Mouse (Mus musculus) intestine, embryonic 15.5 days (tissue): ENCODE results near the gene Snx3. TPM values are rescaled to one million over a fixed set of nuclear protein-coding genes. Genes with fewer than 3 reads are reported as not detected.

Source experiments
- ATAC-seq: fragments of 200-750 bp; cut with Nextera tagmentation; 2 replicates; pipeline ENCODE4 v1.8.0; 2017; ENCODE audit warnings: moderate TSS enrichment, moderate library complexity
- H3K27ac ChIP-seq: fragments of 300-500 bp; sonication (generic); 2 replicates; pipeline ENCODE4 v1.5.1; 2015; ENCODE audit warnings: mild to moderate bottlenecking, inconsistent platforms
- H3K27me3 ChIP-seq: fragments of 300-500 bp; sonication (generic); replicated peaks from 2 replicates; pipeline ENCODE4 v1.6.1; 2015; ENCODE audit warnings: inconsistent platforms
- H3K36me3 ChIP-seq: fragments of 300-500 bp; sonication (generic); 2 replicates; pipeline ENCODE4 v1.6.1; 2015; ENCODE audit warnings: inconsistent platforms
- H3K4me1 ChIP-seq: fragments of 300-500 bp; sonication (generic); replicated peaks from 2 replicates; pipeline ENCODE4 v1.6.1; 2015; ENCODE audit warnings: inconsistent platforms
- H3K4me2 ChIP-seq: fragments of 300-500 bp; sonication (generic); replicated peaks from 2 replicates; pipeline ENCODE4 v1.6.1; 2015; ENCODE audit warnings: mild to moderate bottlenecking, inconsistent platforms
- H3K4me3 ChIP-seq: fragments of 300-500 bp; sonication (generic); replicated peaks from 2 replicates; pipeline ENCODE4 v1.5.1; 2015; ENCODE audit warnings: inconsistent platforms
- H3K9ac ChIP-seq: fragments of 300-500 bp; sonication (generic); 2 replicates; pipeline ENCODE4 v1.6.1; 2015; ENCODE audit warnings: inconsistent platforms
- H3K9me3 ChIP-seq: fragments of 300-500 bp; sonication (generic); 2 replicates; pipeline ENCODE4 v1.6.1; 2016; ENCODE audit warnings: inconsistent platforms
- WGBS: fragments of 180-500 bp; shearing (Covaris S2); methylation state at CpG from one replicate; pipeline ENCODE4 v1.1.7; 2015; 5-methylcytosine and 5-hydroxymethylcytosine counted together
- polyA plus RNA-seq: library from polyadenylated mRNA; unstranded; fragments of >200 nt; fragmentation: Nextera tagmentation; extraction: Ambion mirVana; gene quantifications from 2 replicates; pipeline ENCODE4 v1.2.1, GENCODE M21; 2015

Snx3 gene
- 439 and 443 TPM in 2 replicates for polyA plus RNA-seq

- Histone ChIP-seq H3K9me3 (no peaks in the 10 kb centered on the region), H3K4me3 (peak within 1 kb of the TSS; percentile 86), H3K4me2 (peak within 1 kb of the TSS; percentile 61), H3K27ac (peak within 1 kb of the TSS; percentile 99), H3K4me1 (no peaks in the 10 kb centered on the region; the same call in 1 of the 2 replicates), H3K36me3 (no peaks in the 10 kb centered on the region), H3K9ac (peak within 1 kb of the TSS; percentile 99), H3K27me3 (no peaks in the 10 kb centered on the region)
- peak; percentile 97 for ATAC-seq
- WGBS, result under 1% methylated on average over 68 of the region's 68 CpGs
Observed at GRCm38 (mm10) chr10:42501775-42502348, at the start of gene Snx3. Gene Snx3 (plus strand): TSS chr10:42502030.

GRCm38 (mm10) chr10:42454266-42454665, 47.6 kb upstream of the Snx3 start:
- H3K9ac ChIP-seq, result no peak overlapping the region
- H3K4me1 ChIP-seq, result no peaks in the 10 kb centered on the region
- H3K36me3 ChIP-seq, result no peaks in the 10 kb centered on the region
- 56% methylated on average over 11 of the region's 11 CpGs for WGBS
- H3K4me3 ChIP-seq, result no peak overlapping the region
- H3K27ac ChIP-seq, result no peak overlapping the region
- no peaks in the 10 kb centered on the region for H3K9me3 ChIP-seq
- ATAC-seq, result no peak
- H3K4me2 ChIP-seq, result no peak overlapping the region
- H3K27me3 ChIP-seq, result no peaks in the 10 kb centered on the region

DNA sequence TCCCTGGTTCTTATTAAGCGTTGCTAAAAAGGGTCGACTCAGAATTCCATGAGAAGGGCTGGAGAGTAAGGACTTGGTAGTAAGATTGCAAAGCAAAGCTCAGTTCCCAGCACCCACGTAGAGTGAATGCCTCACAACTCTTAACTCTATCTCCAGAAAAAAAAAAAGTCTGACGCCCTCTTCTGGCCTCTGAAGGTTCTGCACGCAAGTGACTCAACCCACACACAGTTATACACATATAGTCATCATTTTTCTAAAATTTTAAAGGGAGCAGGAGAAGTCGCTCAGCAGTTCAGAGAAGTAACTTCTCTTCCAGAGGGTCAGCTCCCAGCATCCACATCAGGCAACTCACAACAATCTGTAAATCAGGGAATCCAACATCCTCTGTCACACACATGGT, 47.1 kb upstream of the Snx3 start:
- Histone ChIP-seq H3K4me3 (no peak overlapping the region), H3K4me1 (no peaks in the 10 kb centered on the region), H3K9ac (no peak overlapping the region), H3K4me2 (no peak overlapping the region), H3K9me3 (no peaks in the 10 kb centered on the region), H3K27me3 (no peaks in the 10 kb centered on the region), H3K27ac (no peak overlapping the region), H3K36me3 (no peaks in the 10 kb centered on the region)
- no peak for ATAC-seq
- 81% methylated on average over 6 of the region's 6 CpGs for WGBS

- Histone ChIP-seq H3K4me3 (no peak overlapping the region), H3K9me3 (no peaks in the 10 kb centered on the region), H3K27me3 (no peaks in the 10 kb centered on the region), H3K36me3 (no peaks in the 10 kb centered on the region), H3K4me2 (no peak overlapping the region), H3K4me1 (no peaks in the 10 kb centered on the region), H3K27ac (no peak overlapping the region), H3K9ac (no peak overlapping the region)
- WGBS, result 69% methylated on average over 5 of the region's 5 CpGs
- ATAC-seq, result no peak
Observed at GRCm38 (mm10) chr10:42455981-42456380, 45.8 kb upstream of the Snx3 start.

DNA sequence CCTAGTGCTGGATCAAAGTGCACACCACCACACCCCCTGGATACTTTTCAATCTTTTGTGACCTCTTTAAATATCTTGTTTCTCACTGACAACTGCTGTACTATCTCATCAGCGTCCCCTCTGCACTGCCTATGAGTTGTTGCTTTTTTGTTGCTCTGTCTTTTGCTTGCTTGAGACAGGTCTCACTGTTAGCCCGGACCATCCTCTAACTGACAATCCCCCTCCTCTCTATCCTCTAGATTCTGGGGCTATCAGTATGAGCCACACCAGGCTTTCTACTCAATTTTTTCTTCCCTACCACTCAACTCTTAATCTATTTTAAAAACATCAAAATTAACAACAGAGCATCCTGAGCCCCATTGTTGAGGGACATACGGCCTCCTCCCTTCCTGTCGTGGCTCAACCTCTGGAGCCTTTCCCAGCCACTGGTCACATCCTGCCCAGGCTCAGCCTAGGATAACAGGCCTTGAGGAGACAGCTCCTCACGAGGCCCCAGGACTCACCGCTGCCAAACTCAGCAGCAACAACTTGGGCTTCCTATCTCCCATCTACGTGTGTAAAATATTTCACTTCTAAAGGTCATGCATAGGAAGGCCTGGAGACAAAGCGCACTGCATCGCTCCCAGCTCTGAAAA, 44.2 kb upstream of the Snx3 start:
- Histone ChIP-seq H3K9ac (no peak overlapping the region), H3K27me3 (no peaks in the 10 kb centered on the region), H3K36me3 (no peaks in the 10 kb centered on the region), H3K9me3 (no peaks in the 10 kb centered on the region), H3K4me2 (no peak overlapping the region), H3K4me3 (no peak overlapping the region), H3K27ac (peak overlapping the region; percentile 9; the same call in 1 of the 2 replicates), H3K4me1 (no peaks in the 10 kb centered on the region)
- WGBS, result 61% methylated on average over 9 of the region's 9 CpGs
- ATAC-seq, result 0 out of 2 replicates have a peak, but pooled peaks have one; percentile 17

DNA sequence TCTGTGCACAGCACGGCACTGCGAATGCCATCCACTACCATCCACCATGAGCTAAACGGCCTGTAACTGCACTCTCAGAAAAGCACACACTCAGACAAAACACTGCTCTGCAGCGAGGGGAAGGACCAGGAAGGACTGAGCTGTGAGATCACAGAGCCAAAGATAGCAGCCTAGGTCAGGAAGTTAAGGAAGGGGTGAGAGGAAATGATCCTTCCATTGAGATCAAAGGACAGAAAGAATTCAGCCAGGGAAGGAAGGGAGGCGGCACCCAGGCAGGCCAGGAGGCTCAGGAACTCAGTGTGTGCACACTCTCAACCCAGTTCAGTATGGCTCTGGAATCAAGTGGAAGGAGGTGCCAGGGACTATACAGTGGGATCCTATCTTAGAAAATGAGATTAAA, 37.6 kb upstream of the Snx3 start:
- no peak overlapping the region for H3K4me3 ChIP-seq
- no peaks in the 10 kb centered on the region for H3K27me3 ChIP-seq
- no peak overlapping the region for H3K4me2 ChIP-seq
- no peaks in the 10 kb centered on the region for H3K36me3 ChIP-seq
- H3K4me1 ChIP-seq, result peaks cover 3% of the 10 kb centered on the region; the same call in 1 of the 2 replicates
- 33% methylated on average over 5 of the region's 5 CpGs for WGBS
- H3K27ac ChIP-seq, result 0 out of 2 replicates have a peak overlapping the region, but pooled peaks have one; percentile 56
- ATAC-seq, result peak; percentile 85
- no peak overlapping the region for H3K9ac ChIP-seq
- no peaks in the 10 kb centered on the region for H3K9me3 ChIP-seq

DNA sequence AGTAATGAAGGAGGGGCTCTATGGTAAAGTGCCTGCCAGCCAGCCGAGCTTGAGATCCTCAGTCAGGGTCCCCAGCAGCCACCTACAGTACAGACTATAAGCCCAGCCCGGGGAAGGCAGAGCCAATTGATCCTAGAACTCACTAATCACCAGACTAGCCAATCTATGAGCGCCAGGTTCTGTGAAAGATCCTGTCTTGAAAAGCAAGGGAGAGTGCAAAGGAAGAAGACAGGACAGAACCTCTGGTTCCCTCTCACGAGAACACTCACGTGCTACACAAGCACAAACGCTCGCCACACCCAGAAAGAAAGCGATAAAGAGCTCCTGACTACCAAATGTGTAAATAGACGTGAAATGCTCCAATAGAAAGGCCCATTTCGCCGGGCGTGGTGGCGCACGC, 37.0 kb upstream of the Snx3 start:
- ATAC-seq, result peak; percentile 52; the same call in 1 of the 2 replicates
- H3K4me2 ChIP-seq, result no peak overlapping the region
- WGBS, result 72% methylated on average over 14 of the region's 14 CpGs
- 0 out of 2 replicates have a peak overlapping the region, but pooled peaks have one; percentile 9 for H3K27ac ChIP-seq
- no peaks in the 10 kb centered on the region for H3K27me3 ChIP-seq
- no peaks in the 10 kb centered on the region for H3K9me3 ChIP-seq
- H3K4me3 ChIP-seq, result no peak overlapping the region
- H3K36me3 ChIP-seq, result no peaks in the 10 kb centered on the region
- H3K4me1 ChIP-seq, result peaks cover 3% of the 10 kb centered on the region; the same call in 1 of the 2 replicates
- H3K9ac ChIP-seq, result no peak overlapping the region

DNA sequence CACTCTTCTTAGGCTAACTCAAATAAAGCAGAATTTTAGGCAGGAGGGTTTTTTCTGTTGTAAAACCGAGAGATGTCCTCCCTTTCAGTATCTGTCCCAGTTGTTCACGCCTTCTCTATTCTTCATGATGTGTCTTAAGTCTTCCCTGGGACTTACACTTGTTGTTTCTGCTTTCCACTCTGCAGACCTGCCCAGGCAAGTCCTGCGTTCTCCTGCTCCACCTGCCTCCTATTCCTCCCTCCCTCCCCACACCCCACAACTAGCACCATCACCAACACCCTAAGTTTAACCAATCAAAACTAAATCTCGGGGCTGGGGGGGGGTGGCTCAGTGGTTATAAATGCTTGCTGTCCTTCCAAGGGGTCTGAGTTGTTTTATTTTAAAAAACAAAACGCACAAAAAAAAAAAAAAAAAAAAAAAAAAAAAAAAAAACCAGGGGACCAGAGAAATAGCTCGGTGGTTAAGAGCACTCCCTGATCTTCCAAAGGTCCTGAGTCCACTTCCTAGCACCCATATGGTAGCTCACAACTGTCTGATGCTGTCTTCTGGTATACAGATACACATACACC, 26.8 kb upstream of the Snx3 start:
- H3K4me1 ChIP-seq, result 0 out of 2 replicates have a peak, but pooled peaks cover 5% of the 10 kb centered on the region
- H3K9me3 ChIP-seq, result no peaks in the 10 kb centered on the region
- no peak overlapping the region for H3K9ac ChIP-seq
- H3K4me2 ChIP-seq, result no peak overlapping the region
- no peaks in the 10 kb centered on the region for H3K27me3 ChIP-seq
- no peaks in the 10 kb centered on the region for H3K36me3 ChIP-seq
- ATAC-seq, result no peak
- H3K4me3 ChIP-seq, result no peak overlapping the region
- no peak overlapping the region for H3K27ac ChIP-seq
- 85% methylated on average over 6 of the region's 6 CpGs for WGBS

- Histone ChIP-seq H3K36me3 (no peaks in the 10 kb centered on the region), H3K27ac (no peak overlapping the region), H3K27me3 (no peaks in the 10 kb centered on the region), H3K9me3 (no peaks in the 10 kb centered on the region), H3K4me1 (0 out of 2 replicates have a peak, but pooled peaks cover 5% of the 10 kb centered on the region), H3K4me3 (0 out of 2 replicates have a peak overlapping the region, but pooled peaks have one; percentile 74), H3K4me2 (peak overlapping the region; percentile 86), H3K9ac (no peak overlapping the region)
- 88% methylated on average over 10 of the region's 10 CpGs for WGBS
- ATAC-seq, result no peak
Observed at GRCm38 (mm10) chr10:42476774-42477475, 24.9 kb upstream of the Snx3 start.

- Histone ChIP-seq H3K9ac (peak overlapping the region; percentile 72), H3K36me3 (no peaks in the 10 kb centered on the region), H3K27ac (peak overlapping the region; percentile 98), H3K4me3 (peak overlapping the region; percentile 74), H3K4me1 (0 out of 2 replicates have a peak, but pooled peaks cover 5% of the 10 kb centered on the region), H3K4me2 (peak overlapping the region; percentile 86), H3K9me3 (no peaks in the 10 kb centered on the region), H3K27me3 (no peaks in the 10 kb centered on the region)
- ATAC-seq, result peak; percentile 66
- 10% methylated on average over 25 of the region's 25 CpGs for WGBS
Observed at GRCm38 (mm10) chr10:42477550-42478340, 24.1 kb upstream of the Snx3 start.

DNA sequence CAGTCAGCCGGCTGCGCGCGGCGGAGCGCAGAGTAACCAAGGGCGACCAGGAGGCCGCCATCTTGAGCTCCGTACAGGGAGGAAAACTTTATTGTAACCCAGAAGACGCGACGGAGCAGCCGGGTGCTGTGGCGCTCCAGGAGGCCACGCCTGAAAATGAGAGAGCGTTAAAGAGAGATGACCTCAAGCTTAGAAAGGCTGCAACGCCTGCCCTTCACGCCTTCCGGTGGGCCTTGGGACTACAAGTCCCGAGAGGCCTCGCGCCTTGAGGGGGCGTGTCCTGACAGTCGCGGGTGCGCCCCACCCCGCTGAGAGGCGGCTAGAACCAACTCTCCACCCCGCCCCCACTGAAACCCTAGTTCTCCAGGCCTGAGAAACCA, 23.5 kb upstream of the Snx3 start, which contains the start of gene Afg1l:
Gene Afg1l (minus strand): TSS at position 225 of the 380 bp plus-strand sequence.
- peak; percentile 97 for ATAC-seq
- under 1% methylated on average over 29 of the region's 29 CpGs for WGBS
- Histone ChIP-seq H3K27me3 (no peaks in the 10 kb centered on the region), H3K4me1 (0 out of 2 replicates have a peak, but pooled peaks cover 5% of the 10 kb centered on the region), H3K36me3 (no peaks in the 10 kb centered on the region), H3K9me3 (no peaks in the 10 kb centered on the region), H3K4me3 (peak within 1 kb of the TSS; percentile 74), H3K4me2 (peak within 1 kb of the TSS; percentile 86), H3K27ac (peak within 1 kb of the TSS; percentile 98), H3K9ac (peak within 1 kb of the TSS; percentile 72)
